Mouse (Mus musculus): ENCODE results near the gene Ccdc69. TPM values are rescaled to one million over a fixed set of nuclear protein-coding genes. Genes with fewer than 3 reads are reported as not detected.
A peak's percentile ranks its signal among the peaks of the same experiment; 100 is the strongest.
"Not testable (repeated sequence)": the region's sequence is repeated elsewhere in the genome, so short reads cannot be mapped to it uniquely, and the experiment has no call there.

Ccdc69 gene
- polyA plus RNA-seq (2011; ENCODE audit: insufficient read depth, insufficient read length, low replicate concordance, missing spikeins): 2.8 and 7.7 TPM in 2 replicates

DNA sequence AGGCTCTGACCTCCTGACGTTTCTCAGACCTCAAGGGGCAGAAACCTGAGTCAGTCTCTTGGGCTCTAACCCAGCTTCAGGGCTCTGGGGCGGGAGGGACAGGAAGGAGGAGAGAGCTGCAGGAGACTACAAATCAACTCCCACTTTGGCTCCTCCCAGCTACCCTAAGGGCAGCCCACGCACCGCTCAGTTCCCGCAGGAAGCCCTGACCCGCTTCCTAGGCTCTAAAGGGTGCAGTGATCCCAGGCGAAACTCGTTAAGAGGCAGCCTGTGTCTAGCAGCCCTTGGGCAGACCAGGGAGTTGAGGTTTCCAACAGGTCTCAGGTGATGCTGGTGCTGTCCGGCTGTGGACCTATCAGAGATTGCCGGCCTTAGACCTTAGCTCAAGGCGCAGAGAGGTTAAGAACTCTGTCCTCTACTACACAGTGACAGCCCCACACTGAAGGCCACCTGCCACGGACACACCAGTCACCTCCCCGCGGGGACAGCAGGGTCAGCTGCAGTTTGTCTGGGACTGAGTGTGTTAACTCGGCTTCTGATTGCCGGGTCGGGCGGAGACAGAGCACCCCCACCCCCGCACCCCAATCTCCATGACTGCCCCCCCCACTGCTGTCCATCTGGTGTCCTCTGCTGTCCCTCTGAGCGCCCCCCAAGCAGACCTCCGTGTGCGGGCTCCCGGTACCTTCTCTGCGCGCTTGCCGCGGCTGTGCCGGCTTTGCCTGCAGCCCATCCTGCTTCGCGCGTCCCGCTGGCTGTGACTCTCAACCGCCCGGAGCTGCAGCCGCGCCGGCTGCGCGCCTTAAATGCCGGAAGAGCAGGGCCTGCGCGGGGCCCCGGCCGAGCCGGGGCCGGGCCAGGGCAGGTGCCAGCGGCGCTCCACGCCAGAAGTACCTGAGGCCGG lies at the start of gene Ccdc69:
Gene Ccdc69, minus strand, starts transcription at position 801 of the 901 bp plus-strand sequence.
- Histone ChIP-seq H3K4me3 (replicated peaks; ENCODE audit: control insufficient read depth, low read depth, low read length) (peak within 1 kb of the TSS; percentile 78), H3K27ac (ENCODE audit: control insufficient read depth, insufficient read depth, low read depth, low read length, poor library complexity) (peak within 1 kb of the TSS; percentile 85), H3K4me1 (ENCODE audit: control insufficient read depth, insufficient read depth, low read length) (peaks cover 7% of the 10 kb centered on the region)
- WGBS: under 1% methylated on average over 50 of the region's 50 CpGs
- TF ChIP-seq CTCF (IDR thresholded peaks at IDR 0.05; ENCODE audit: control insufficient read depth, insufficient read depth, low read length) (no peak), POLR2A (IDR thresholded peaks at IDR 0.05; ENCODE audit: borderline replicate concordance, control insufficient read depth, low read depth, low read length) (peak; percentile 67; the same call in 1 of the 2 replicates)

DNA sequence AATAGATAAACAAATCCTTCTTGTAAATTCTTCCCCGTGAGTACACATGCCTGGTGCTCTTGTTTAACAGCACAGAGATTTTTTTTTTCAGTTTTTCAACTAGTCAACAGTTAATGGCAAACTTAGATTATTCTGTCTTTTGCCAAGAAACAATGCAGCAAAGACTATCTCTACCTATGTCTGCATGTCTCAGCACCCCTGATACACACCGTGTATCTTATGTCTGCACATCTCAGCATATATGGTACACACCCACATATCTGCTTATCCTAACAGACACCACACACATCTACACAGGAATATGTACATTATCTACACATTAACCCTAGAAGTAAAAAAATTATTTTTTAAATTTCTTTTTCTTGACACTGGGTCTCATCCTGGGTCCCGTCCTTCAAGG lies 48.7 kb upstream of the Ccdc69 start:
- H3K27ac ChIP-seq (ENCODE audit: control insufficient read depth, insufficient read depth, low read depth, low read length, poor library complexity): no peak overlapping the region
- H3K4me3 ChIP-seq (replicated peaks; ENCODE audit: control insufficient read depth, low read depth, low read length): no peak overlapping the region
- no peak for TF ChIP-seq POLR2A (IDR thresholded peaks at IDR 0.05; ENCODE audit: borderline replicate concordance, control insufficient read depth, low read depth, low read length)
- TF ChIP-seq CTCF (IDR thresholded peaks at IDR 0.05; ENCODE audit: control insufficient read depth, insufficient read depth, low read length): no peak
- peaks cover 4% of the 10 kb centered on the region; the same call in 1 of the 2 replicates for H3K4me1 ChIP-seq (ENCODE audit: control insufficient read depth, insufficient read depth, low read length)
- 63% methylated on average over 3 of the region's 3 CpGs for WGBS

DNA sequence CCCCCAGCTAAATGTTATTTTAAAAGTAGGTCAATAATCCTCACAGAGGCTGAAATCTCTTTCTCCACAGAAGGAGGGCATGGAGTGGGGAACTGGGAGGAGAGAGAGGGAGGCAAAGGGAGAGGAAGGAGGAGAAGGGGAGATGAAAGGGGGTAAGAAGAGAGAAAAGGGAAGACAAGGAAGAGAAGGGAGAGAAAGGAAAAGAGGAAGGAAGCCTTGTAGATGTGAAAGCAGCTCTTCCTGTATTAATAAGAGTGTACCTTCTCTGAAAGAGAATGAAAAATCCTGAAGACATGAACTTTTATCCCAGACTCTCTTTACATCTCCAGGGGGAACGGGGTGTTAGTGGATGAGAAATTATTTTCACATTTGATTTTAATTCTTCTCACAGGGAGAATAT lies 43.5 kb upstream of the Ccdc69 start:
- H3K4me3 ChIP-seq (replicated peaks; ENCODE audit: control insufficient read depth, low read depth, low read length): no peak overlapping the region
- peak overlapping the region; percentile 97 for H3K27ac ChIP-seq (ENCODE audit: control insufficient read depth, insufficient read depth, low read depth, low read length, poor library complexity)
- TF ChIP-seq POLR2A (IDR thresholded peaks at IDR 0.05; ENCODE audit: borderline replicate concordance, control insufficient read depth, low read depth, low read length) (no peak), CTCF (IDR thresholded peaks at IDR 0.05; ENCODE audit: control insufficient read depth, insufficient read depth, low read length) (no peak)
- peaks cover 3% of the 10 kb centered on the region for H3K4me1 ChIP-seq (ENCODE audit: control insufficient read depth, insufficient read depth, low read length)
- WGBS: 60% methylated on average over 1 of the region's 1 CpGs

DNA sequence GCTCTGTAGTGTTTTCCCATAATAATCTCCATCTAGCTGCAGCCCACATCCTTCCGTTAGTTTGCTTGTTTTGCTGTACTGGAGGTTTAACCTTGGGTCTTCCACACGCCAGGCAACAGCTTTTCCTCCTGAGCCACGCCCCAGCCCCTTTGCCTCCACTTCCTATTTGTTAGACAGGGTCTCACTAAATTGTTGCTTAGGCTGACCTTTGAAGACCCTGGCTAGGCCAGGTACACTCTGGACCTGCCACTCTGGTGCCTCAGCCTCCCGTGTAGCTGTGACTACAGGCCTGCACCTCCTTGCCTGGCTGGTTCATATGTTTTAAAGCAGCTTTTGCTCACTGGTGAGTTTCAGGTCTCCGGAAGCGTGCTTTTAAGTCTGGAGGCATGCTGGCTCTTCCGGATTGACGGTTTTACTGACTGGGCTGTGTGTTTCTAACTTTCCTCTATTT lies 42.9 kb upstream of the Ccdc69 start:
- H3K4me1 ChIP-seq (ENCODE audit: control insufficient read depth, insufficient read depth, low read length): peaks cover 3% of the 10 kb centered on the region
- peak overlapping the region; percentile 97 for H3K27ac ChIP-seq (ENCODE audit: control insufficient read depth, insufficient read depth, low read depth, low read length, poor library complexity)
- WGBS: 10% methylated on average over 8 of the region's 8 CpGs
- TF ChIP-seq CTCF (IDR thresholded peaks at IDR 0.05; ENCODE audit: control insufficient read depth, insufficient read depth, low read length): no peak
- no peak for TF ChIP-seq POLR2A (IDR thresholded peaks at IDR 0.05; ENCODE audit: borderline replicate concordance, control insufficient read depth, low read depth, low read length)
- no peak overlapping the region for H3K4me3 ChIP-seq (replicated peaks; ENCODE audit: control insufficient read depth, low read depth, low read length)

DNA sequence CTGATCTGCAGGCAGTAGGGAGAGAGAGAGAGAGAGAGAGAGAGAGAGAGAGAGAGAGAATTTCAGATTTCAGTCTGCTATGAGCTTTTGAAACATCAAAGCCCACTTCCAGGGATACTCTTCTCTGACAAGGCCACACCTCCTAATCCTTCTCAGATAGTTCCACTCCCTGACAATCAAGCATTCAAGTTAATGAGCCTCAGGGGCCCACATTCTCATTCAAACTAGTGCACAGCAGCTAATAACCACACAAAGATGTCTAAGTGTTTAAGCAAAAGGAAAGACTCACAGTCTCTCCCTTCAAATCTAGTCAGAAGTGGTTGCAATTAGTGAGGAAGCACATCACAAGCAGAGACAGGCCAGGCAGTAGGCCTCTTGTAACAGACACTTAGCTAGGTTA lies 42.3 kb upstream of the Ccdc69 start:
- peaks cover 3% of the 10 kb centered on the region for H3K4me1 ChIP-seq (ENCODE audit: control insufficient read depth, insufficient read depth, low read length)
- TF ChIP-seq POLR2A (IDR thresholded peaks at IDR 0.05; ENCODE audit: borderline replicate concordance, control insufficient read depth, low read depth, low read length) (no peak), CTCF (IDR thresholded peaks at IDR 0.05; ENCODE audit: control insufficient read depth, insufficient read depth, low read length) (no peak)

DNA sequence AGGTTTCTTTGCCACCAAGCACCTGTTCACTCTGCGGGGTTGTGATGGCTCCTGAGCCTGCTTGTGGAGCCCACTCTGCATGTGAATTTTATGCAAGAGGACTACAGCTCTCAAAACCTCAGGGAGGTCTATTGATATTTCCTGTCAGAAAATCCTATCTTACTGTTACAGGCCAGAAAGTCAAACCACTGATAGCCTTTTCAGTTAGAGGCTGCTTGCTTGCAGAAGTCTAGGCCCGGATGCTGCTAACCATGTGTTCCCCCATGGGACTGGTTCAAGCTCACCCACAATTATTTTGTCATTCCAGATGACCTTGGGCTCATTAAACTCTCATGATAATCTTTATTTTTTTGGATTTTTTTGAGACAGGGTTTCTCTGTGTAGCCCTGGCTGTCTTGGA lies 39.1 kb upstream of the Ccdc69 start:
- no peak overlapping the region for H3K4me3 ChIP-seq (replicated peaks; ENCODE audit: control insufficient read depth, low read depth, low read length)
- TF ChIP-seq POLR2A (IDR thresholded peaks at IDR 0.05; ENCODE audit: borderline replicate concordance, control insufficient read depth, low read depth, low read length) (no peak), CTCF (IDR thresholded peaks at IDR 0.05; ENCODE audit: control insufficient read depth, insufficient read depth, low read length) (no peak)
- H3K4me1 ChIP-seq (ENCODE audit: control insufficient read depth, insufficient read depth, low read length): peaks cover 5% of the 10 kb centered on the region
- peak overlapping the region; percentile 34; the same call in 1 of the 2 replicates for H3K27ac ChIP-seq (ENCODE audit: control insufficient read depth, insufficient read depth, low read depth, low read length, poor library complexity)
- WGBS: 12% methylated on average over 2 of the region's 2 CpGs

More for the DNA sequence above, 42.3 kb upstream of the Ccdc69 start:
- H3K27ac ChIP-seq (ENCODE audit: control insufficient read depth, insufficient read depth, low read depth, low read length, poor library complexity): peak overlapping the region; percentile 97; the same call in 1 of the 2 replicates
- H3K4me3 ChIP-seq (replicated peaks; ENCODE audit: control insufficient read depth, low read depth, low read length): no peak overlapping the region

DNA sequence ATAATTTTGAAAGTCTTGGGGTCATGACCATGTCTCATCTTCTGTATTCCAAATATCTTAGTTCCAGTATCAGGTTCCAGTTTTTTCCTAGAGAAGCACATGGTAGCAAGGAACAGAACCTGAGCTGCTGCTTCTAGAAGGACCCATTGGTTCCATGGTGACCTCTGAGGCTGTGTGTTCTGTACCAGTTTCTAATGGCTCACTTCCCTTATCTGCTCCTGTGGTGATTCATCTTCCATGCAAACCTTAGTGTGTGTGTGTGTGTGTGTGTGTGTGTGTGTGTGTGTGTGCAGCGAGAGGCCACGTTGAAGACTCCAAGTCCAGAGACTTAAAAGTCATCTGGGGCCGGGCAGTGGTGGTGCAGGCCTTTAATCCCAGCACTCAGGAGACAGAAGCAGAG lies 38.1 kb upstream of the Ccdc69 start:
- Histone ChIP-seq H3K4me1 (ENCODE audit: control insufficient read depth, insufficient read depth, low read length) (peaks cover 5% of the 10 kb centered on the region), H3K4me3 (replicated peaks; ENCODE audit: control insufficient read depth, low read depth, low read length) (no peak overlapping the region), H3K27ac (ENCODE audit: control insufficient read depth, insufficient read depth, low read depth, low read length, poor library complexity) (no peak overlapping the region)
- 67% methylated on average over 3 of the region's 3 CpGs for WGBS
- TF ChIP-seq CTCF (IDR thresholded peaks at IDR 0.05; ENCODE audit: control insufficient read depth, insufficient read depth, low read length): no peak

DNA sequence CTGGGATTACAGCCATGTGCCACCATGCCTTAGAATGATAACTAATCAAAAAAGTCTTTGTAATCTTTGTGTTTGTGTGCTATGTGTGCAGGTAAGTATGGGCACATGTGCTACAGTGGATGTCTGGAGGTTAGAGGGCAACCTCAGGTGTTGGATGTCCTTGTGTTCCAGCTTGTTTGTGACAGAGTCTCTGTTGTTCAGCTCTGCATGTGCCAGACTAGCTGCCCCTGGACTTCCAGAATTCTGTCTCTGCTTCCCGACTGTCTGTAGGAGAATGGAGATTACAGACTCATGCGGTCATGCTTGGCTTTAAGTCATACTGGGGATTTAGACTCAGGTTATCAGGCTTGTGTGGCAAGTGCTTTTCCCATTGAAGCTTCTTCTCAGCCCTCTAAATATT lies 36.4 kb upstream of the Ccdc69 start:
- H3K4me3 ChIP-seq (replicated peaks; ENCODE audit: control insufficient read depth, low read depth, low read length): no peak overlapping the region
- TF ChIP-seq POLR2A (IDR thresholded peaks at IDR 0.05; ENCODE audit: borderline replicate concordance, control insufficient read depth, low read depth, low read length): no peak
- 74% methylated on average over 2 of the region's 2 CpGs for WGBS
- peak overlapping the region; percentile 42; the same call in 1 of the 2 replicates for H3K27ac ChIP-seq (ENCODE audit: control insufficient read depth, insufficient read depth, low read depth, low read length, poor library complexity)
- H3K4me1 ChIP-seq (ENCODE audit: control insufficient read depth, insufficient read depth, low read length): peaks cover 2% of the 10 kb centered on the region; the same call in 1 of the 2 replicates

DNA sequence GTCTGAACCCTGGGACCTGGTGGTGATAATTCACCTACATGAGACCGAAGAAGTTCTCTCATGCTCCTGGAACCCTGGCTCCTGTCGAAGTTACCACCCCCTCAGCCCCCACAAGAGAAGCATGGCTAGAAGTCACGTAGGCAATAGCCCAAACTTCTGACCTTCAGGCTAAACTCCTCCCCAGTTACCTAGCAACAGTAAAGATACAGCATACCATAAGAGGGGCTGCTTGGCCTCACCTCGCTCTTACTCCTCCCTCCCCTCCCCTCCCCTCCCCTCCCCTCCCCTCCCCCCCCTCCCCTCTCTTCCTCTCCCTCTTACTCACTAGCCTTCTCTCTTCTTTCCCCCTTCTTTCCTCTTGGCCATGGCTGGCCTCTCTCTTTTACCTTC lies 35.9 kb upstream of the Ccdc69 start:
- peak overlapping the region; percentile 78 for H3K27ac ChIP-seq (ENCODE audit: control insufficient read depth, insufficient read depth, low read depth, low read length, poor library complexity)
- WGBS: 18% methylated on average over 4 of the region's 4 CpGs
- not testable (repeated sequence) for H3K4me3 ChIP-seq (replicated peaks; ENCODE audit: control insufficient read depth, low read depth, low read length); H3K4me1 ChIP-seq (ENCODE audit: control insufficient read depth, insufficient read depth, low read length)

Measured in bone marrow, adult 2 months (tissue).